Mouse (Mus musculus) yolk sac, embryonic 10.5 days (tissue): ENCODE results near the gene Syt6.
"Not testable (repeated sequence)": the region's sequence is repeated elsewhere in the genome, so short reads cannot be mapped to it uniquely, and the experiment has no call there.

Source experiments
- DNase-seq: peaks from one replicate; pipeline ENCODE4 v3.0.0-alpha.2; 2017; ENCODE audit warnings: low spot score

The Syt6 gene

DNA sequence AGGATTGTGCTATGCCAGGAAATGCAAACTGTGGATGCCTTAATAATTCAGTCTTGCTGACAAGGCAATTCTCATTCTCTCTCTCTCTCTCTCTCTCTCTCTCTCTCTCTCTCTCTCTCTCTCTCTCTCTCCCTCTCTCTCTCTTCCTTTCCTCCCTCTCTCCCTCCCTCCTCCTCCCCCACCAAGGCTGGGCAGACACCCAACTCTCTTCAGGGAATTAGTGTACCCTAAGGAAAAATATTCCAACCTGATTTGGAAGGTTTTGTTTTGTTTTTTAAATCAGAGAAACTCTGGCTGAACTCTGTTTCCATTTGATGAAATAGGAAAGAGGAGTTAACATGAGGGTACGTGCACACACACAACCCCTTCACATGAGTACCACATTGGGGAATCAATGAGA lies 26.5 kb downstream of the Syt6 start:
- DNase-seq, result no peak

DNA sequence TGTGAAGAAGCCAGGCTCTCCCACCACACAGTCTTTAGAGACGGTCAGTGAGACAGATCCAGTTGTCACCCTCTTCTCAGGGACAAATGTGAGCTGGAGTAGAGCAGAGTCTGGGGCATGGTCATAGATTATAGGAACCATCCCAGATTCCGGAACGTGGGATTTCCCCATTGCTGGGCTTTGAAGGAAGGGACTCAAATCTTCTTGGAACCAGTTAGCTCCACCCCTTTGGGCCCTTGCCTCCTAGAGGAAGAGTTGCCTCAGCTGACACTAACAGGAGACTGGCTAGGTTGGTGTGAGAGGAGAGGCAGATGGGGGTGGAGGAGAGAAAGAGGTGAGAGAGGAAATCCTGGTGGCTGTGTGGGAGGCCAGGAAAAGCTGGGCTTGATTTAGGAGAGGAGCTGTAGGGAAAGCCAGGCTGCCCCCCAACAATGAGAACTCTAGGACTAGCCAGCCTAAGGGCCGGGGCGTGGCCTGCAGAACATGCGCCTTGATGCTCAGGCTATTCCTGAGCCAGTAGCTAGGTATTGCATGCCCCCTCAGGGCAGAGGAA lies 31.1 kb downstream of the Syt6 start:
- DNase-seq, result no peak

DNA sequence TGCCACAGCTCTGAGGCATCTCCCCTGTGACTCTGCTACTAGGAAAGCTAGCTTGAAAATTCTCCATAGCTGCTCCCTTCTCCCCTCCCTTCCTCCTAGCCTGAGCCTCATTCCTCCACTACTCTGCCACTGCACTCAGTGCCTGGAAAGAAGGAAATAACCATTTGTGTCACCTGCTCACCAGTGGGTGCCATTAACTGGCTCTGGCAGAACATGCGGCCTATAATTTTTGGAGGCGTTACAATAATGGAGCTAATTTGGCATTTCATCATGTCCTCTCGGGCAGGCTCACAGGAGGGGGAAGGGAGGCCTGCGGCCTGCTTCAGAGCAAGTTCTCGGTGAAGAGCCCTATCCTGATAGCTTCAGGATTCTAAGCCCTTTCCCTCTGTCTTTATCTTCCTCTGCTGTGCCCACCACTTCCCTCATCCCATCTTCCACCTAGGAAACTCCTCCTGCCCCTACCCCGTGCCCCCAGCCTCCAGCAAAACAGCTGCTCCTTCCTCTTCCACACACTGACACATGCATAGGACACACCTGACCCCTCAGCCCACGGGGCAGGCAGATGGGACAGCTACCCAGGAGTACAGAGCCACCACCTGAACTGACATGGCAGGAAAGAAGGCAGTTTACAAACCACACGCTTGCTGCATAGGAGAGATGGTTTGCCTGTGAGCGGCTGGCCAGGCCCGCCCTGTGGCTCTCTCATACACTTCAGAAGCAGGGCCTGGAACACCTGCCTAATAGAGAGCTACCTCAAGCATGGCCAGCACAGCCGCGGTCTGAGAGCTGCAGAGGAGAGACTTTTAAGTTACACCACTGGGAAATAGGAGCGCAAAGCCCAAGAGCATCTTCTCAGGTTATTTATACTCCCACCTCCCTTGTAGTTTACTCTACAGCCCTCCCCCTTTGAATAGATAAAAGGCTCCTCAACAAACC lies 31.9 kb downstream of the Syt6 start:
- DNase-seq, result no peak

DNA sequence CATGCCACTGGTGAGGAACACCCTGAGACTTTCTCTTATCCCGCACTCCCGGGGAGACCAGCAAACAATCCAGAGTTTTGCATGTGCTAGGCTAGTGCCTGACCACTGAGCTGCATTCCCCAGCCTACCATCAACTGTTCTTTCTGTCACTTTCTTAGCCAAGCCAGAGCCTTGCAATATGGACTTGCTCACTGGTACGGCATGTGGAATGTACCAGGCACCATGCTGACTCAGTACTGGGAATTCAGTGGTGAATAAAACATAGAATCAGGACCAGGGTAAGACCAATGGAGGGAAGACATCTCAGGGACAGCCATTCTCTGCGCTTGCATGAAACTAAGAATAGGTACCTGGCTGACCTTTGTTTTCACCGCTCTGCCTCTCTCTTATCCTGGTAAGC lies 35.2 kb downstream of the Syt6 start:
- no peak for DNase-seq

DNA sequence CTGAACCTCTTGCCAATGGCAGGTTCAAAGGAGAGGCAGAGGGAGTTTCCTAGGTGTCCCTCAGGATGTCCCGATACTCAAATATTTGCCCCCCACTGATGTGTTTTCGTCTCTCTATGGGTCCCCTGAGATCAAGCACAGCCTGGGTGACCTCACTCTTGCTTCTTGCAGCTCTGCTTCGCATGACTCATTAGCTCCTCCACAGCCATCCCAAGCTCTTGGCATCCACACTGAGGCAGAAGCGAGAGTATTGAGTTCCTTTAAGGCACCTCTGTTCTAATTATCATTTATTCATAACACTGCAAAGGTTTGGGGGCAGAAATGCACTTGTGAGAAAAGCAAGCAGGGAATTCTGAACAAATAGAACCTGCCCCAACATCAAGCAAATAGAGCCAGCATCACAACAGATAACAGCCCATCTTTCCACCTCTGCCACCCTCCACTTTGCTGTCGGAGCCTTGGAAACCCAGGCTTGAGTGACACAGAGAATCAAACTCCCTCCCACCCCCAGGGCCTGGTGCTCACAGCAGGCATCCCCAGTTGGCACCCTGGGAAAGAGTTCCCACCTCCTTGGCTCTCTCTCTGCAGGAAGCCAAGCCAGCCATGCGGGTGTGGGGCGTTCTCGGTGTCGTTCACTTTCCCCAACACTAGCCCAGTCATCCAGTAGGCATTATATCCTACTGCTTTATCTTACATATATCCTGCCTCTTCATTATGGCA lies 37.8 kb downstream of the Syt6 start:
- DNase-seq, result no peak

DNA sequence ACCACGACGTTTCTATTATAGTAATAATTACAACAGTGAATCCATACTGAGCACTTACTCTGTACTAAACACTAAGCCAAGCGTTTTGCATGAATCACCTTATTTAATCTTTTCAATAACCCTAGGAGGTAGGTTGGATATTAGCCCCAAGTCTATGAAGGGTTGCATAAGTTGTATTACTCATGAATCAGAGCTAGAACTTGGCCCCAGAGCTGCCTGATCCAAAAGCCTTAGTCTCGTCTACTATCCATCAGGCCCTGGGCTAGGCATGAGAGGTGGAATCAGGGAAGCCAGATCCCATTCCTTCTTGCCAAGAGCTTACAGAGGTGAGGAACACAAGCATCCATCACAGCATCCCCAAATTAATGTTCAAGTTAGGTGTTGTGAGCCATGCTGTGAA lies 40.6 kb downstream of the Syt6 start:
- no peak for DNase-seq

DNA sequence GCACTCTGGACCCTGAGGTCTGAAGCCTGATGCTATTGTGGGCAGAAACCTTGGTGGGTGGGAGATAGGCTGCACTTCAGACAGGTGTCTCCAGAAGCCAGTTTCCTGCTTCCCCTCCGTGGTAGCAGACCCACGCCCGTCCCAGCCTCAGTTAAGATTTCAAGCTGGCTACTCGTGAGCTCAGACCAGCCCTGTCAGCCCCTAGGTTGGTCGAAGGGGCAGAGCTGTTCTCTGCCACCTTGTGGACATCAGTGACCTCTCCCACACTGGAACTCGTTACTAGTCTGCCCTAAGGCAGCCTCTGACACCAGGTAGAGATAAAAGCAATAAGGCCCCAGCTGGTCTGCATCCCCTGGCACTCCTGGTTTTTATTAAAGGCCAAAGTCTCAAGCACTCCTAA lies 42.0 kb downstream of the Syt6 start:
- DNase-seq, result no peak

DNA sequence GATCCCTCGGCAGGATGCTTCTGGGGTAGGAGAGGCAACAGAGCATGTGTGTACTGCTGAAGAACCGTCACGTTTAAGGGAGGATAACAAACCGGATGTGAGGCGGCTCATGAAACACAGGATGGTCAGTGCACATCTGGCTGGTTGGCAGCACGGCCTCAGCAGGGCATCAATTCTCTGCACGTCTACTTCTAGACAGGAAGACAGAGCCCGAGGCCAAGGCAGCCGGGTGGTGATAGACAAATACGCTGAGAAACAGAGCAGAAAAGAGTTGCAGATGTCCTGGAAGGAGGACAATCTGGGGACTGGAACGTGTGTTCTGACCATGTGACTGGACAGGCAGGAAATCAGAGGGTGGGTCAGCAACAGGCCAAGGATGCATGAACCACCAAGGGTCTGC lies 45.1 kb downstream of the Syt6 start:
- DNase-seq, result no peak

DNA sequence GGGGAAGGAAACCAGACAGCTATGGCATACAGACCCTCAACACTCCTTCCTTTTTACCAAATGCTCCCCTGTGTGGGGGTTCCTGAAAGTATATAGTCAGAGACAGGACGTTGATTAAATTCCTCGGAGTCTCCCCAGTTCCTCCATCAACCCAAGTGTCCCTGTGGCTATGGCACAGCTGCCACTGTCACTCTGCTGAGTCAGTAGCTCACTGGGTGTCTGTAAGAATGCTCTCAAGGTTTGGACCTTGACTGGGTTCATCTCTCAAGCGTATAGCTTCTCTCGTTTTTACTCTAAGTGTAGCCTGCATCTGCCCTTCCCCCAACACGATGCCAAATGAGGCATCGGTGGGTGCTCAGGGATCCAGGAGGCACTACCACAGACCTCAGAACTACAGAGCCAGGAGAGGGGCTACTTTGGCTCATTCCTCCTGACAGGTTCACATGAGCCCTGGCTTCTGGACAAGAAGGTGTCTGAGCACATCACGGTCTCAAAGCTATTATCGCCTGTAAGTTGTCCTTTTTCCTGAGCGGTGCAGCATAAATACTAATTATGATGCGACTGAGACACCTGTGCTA lies 49.0 kb downstream of the Syt6 start:
- no peak for DNase-seq

DNA sequence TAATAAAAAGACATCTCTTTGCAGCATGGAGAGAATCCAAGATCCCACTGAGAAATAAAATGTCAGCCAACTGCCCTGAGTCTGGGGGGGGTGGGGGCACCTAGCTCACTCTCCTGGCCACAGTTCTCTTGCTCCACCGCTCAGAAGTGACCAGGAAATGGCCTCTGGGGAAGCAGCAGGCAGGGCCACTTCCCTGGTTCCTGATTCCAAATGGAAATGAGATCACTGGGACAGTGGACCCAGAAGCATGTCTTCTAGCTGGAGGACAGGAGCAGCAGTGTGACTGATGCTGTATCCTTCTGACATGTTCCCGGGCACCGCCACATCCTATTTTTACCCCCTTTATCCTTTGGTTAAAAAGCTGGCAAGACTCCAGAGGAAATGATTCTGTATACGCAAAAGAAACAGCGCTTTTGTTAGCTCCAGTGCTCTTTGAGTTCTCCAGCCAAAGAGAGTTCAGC lies 49.6 kb downstream of the Syt6 start:
- DNase-seq, result no peak

DNA sequence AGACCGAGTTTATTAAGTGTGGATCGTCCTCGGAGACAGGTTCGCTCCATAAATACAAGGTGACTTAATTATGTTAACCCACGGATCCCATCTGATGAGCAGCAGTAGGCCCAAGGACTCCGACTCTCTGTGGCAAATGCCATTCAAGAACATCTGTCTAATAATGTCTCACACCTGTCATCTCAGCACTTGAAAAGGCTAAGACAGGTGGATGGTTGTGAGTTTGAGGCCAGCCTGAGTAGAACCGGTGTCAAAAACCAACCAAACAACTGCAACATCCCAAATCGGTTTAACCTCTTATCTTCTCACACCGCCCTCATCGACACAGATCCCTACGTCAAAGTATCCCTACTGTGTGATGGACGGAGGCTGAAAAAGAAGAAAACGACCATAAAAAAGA lies 50.1 kb downstream of the Syt6 start:
- DNase-seq, result no peak

DNA sequence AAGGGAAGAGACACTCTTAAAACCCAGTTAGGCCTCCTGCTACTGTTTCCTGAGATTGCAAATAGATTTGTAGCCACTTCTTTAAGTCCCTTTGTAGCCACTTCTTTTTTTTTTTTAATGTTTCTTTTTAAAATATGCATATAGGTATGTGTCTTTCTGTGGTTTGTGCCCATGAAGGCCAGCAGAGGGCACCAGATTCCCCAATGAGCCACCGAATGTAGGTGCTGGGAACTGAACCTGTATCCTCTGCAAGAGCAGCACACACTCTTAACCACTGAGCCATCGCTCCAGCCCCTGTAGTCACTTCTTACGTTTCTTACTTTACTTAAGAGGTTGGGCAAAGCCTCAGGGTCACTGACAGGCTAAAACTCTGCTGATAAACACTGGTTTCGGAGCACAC lies 51.5 kb downstream of the Syt6 start:
- DNase-seq, result no peak

DNA sequence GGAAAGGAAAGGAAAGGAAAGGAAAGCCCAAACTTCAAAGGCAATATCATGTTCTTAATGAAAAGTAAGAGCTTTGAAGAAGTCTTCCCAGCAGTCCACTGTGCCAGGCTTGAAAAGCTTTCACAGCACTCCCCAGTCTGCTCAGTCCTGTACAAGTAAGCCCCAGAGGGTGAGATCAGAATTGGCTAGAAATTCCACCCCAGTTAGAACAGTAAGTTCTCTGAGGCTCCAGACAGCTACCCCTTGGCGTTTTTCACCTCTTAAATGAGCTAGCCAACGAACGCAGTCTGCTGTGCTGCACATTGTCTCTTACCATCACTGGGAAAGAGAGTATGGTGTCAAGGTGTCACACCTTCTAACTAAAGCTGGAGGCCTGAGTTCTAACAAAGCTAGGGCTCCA lies 52.6 kb downstream of the Syt6 start:
- no peak for DNase-seq

DNA sequence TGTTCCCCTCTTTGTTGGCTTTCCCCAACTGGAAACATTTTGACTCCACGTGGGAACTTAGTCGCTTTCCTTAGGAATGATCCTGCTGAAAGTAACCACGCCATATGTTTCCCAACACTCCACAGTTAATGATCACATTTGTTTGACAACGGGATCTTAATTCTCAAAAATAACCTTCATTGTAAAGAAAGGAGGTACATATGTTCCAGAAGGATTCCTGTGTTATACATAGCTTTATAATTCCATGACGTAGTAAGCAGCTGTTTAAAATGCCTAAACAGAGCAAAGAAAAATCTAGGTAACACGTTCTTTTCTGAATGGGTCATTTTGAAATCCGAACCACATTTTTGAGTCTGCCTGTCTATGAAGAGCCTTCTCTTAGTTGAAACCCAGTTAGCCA lies 58.1 kb downstream of the Syt6 start:
- no peak for DNase-seq

DNA sequence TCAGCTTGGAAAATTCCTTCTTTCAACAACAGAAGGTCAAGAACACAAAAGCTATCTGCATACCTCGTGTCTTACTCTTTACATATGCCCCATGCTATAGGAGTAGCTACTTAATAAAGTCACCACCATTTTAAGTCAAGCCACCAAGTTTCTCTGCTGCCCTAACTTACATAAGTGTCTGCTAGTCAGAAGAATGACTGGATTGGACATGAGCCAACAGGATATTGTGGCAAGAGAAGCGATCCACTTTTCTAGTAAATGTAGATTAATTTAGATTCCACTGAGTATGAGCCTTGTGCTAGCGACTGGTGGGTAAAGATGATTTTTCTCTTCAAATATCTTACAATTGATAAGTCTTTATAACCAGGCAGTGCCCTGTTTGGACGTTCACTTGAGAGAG lies 58.8 kb downstream of the Syt6 start:
- DNase-seq, result no peak

DNA sequence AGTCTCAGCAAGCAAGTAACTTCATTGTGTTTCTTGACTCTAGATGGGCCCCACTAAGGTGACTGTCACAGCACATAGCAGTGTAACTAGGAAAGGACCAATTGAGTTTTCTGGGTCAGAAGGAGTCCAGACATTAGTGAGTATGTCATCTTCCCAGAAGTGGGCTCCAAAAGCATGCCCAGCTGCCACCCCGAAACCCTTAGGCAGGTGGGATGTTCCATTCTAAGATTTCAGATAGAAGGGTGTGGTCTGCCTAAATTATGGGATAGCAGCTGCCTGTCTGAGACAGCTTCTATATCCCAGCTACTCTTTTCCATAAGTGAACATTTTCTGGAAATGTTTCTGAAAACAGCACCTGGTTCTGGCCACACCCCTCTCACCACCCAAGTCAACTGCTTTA lies 59.2 kb downstream of the Syt6 start:
- no peak for DNase-seq

DNA sequence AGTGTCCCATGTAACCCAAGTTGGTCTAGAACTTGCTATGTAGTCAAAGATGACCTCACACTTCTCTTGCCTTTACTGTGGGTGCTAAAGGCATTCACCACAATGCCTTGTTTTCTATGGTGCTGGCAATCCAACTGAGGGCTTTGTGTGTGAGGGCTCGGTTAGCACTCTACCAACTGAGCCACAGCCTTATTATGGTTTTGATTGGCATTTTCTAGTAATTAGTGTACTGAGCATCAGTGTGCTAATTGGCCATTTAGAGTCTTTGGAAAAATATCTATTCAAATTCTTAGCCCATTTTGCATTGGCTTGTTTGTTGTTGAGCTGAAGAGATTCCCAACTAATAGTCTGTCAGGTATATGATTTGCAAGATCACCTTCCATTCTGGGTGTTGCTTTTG lies 62.6 kb downstream of the Syt6 start:
- no peak for DNase-seq

DNA sequence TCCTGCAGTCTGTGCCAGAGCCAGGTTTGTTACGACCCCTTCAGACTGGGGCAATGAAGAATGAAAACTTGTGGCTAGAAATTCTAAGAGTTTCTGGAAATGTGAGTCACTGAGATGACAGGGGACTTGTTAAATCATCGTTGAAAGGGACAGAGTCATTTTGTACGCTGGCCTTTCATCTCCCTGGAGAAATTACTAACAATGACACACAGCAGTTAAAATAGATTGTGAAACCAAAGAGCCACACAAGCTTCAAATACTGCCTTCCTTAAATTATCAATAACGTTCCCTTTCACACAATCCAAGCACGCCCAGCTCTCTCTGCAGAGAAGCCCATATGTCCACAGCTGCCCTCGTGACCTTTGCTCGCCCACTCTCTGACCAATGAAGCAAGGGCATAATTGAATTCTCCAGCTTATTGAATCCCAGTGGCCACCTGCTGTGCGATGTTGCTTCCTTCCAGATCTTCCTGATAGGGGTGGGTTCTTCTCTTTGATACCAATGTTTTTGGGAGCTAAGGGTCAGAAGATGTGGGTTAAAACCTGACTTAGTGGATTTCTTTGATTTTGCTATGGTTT lies 65.3 kb downstream of the Syt6 start:
- no peak for DNase-seq

DNA sequence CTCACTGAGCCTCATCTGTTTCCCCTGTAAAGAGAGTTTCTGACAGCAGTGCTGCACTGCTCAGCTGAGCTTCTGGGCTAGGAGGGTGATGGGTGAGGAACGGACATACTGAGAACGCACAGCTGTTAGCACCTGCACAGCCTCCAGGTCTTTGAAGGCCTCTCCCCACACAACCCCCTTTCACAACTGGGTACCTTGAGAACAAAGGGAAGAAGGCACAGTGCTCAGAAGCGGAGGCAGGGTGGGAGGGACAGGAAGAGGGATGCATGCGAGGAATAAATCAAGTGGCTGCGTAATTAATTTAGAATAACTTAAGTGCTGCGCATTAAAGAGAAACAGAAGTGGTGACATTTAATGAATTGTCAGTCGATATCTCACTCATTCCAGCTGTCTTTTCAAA lies 66.3 kb downstream of the Syt6 start:
- DNase-seq, result no peak

DNA sequence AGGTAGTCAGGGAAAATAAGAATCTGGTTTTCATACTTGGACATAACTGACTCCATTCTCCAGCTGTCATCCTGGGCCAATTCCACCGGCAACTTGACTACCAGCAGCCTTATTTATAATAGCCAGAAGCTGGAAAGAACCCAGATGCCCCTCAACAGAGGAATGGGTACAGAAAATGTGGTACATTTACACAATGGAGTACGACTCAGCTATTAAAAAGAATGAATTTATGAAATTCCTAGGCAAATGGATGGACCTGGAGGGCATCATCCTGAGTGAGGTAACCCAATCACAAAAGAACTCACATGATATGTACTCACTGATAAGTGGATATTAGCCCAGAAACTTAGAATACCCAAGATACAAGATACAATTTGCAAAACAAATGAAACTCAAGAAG lies 70.9 kb downstream of the Syt6 start, which contains the start of gene Atg4a-ps:
Gene Atg4a-ps (minus strand): TSS at position 101 of the 400 bp plus-strand sequence.
- DNase-seq, result not testable (repeated sequence)

DNA sequence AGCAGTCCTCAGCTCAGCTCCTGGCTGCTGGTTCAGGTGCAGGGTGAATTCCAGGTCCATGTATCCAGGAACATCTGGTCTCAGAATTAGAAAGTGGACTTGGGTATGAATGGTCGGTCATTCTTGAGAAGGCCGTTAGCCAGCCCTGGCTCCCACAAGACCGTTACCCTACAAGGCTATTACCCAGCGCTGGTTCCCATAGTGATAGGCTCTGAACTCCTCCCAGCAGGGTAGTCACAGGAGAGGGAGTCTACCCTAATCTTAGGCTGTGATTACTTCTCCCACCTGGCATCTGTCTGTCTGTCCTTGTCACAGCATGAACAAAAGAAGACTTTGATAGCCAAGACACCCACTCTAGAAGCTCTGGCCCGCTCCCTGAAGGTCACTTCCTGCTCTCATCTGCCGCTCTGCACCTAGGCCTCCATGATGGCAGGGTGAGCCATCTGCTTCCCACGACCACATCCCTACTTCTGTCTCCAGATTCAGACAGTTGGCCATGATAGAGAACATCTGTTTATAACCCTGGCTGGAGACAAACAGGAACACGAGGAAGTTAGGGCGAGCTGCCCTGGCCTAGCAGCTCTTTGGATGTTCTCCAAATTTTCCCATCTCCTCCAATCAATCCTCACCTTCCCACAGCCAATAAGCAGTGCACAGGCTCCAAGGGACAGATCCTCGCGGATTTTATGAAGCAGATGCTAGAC lies 72.3 kb downstream of the Syt6 start:
- DNase-seq, result no peak

DNA sequence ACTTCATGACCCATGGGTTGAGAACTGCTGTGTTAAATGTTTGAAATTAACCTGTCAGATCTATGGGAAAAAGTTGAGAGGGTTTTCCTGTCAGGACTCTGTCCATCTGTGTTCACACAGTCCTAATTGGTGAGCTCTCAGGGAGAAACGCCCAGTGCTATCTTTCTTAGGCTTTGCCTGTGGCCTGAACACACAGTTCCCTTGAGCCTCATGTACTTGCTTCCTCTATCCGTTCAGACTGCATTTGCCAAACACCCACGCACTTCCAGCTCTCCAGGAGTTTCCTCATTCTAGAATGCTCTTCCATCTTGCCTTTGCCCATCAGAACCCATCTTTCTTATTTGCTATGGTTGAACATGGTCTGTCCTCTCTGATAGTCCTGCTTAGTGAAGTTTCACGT lies 73.5 kb downstream of the Syt6 start:
- DNase-seq, result no peak
